Mouse (Mus musculus) CD4-positive, CD25-positive, alpha-beta regulatory T cell, adult 4 months (primary cell): ENCODE measurements around the gene Cdk6. TPM values are rescaled to one million over a fixed set of nuclear protein-coding genes. Genes with fewer than 3 reads are reported as not detected.
A peak's percentile ranks its signal among the peaks of the same experiment; 100 is the strongest.
"Not testable (repeated sequence)": the region's sequence is repeated elsewhere in the genome, so short reads cannot be mapped to it uniquely, and the experiment has no call there.

ENCODE experiments used
- ATAC-seq: one replicate; pipeline ENCODE4 v1.8.0; 2017
- polyA plus RNA-seq, 2 experiments: library from polyadenylated mRNA; unstranded; fragments of 100-300 nt; shearing (Covaris generic); gene quantifications; one replicate each; pipeline ENCODE4 v1.2.1; 2017

Cdk6 gene
- polyA plus RNA-seq, 2 experiments from 2014 or later, result 20.8 to 22.3 TPM

DNA sequence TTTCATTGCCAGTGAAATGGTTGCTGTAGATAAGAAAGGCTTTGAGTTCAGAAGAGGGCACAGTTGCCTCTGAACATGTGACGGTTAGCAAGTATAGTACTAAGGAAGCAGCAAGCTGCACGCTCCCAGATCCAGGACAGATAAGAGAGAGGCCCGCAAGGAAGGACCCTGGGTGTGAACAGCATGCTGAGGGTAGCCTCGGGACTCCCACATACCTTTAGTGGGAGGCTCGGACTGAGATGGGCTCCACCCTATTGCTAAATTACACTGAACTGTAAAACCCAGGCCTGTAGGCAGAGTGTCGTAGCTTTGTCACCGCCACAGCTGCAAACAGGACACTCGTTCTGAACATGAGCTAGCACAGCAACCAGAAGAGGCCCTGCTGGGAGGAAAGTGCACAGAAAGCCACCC lies 173.6 kb downstream of the Cdk6 start:
- ATAC-seq, result no peak

DNA sequence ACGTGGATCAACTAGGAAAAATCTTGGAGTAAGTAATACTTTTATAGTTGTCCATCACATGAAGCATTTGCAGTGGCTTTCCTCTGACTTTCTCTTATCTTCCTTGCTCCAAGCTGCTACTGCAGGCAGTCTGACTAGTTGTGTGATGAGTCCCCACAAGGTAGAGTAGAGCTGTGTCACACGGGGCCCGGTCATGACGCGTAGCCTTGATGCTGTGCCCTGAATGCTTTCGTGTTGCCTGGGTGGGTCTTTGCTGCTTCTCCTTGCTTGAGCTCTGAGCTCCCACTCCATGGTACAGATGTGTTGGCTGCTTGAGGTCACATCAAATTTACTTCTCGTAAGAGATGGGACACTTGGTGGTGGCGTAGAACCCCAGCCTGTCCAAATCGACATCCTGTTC lies 174.2 kb downstream of the Cdk6 start:
- ATAC-seq, result no peak

DNA sequence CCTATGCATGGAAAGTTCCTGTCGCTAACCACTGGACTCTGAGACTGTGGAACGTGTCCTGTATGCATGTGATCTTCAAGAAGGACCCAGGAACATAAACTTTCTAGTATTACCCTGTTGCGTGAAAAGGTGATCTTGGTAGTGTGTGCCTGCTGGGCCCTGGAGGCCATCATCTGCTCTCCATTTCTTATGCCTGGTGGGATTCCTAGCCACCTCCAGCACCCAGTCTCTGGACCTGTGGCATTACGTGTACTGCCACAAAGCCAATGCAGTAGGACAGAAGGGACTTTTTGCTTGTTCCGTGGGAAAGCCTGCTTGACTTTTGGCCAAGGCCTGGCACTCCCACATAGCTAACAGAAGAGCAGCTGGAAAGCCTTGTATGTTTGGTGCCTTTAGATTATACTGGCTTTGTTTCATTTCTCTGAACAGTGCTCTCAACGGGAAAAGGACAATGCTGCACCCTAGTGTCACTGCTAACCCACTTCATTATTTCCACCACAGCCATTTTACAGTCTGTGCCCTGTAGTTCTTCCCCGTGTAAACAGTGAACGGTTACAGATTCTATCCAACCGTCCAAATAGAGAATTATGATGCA lies 175.3 kb downstream of the Cdk6 start:
- peak; percentile 90 for ATAC-seq

DNA sequence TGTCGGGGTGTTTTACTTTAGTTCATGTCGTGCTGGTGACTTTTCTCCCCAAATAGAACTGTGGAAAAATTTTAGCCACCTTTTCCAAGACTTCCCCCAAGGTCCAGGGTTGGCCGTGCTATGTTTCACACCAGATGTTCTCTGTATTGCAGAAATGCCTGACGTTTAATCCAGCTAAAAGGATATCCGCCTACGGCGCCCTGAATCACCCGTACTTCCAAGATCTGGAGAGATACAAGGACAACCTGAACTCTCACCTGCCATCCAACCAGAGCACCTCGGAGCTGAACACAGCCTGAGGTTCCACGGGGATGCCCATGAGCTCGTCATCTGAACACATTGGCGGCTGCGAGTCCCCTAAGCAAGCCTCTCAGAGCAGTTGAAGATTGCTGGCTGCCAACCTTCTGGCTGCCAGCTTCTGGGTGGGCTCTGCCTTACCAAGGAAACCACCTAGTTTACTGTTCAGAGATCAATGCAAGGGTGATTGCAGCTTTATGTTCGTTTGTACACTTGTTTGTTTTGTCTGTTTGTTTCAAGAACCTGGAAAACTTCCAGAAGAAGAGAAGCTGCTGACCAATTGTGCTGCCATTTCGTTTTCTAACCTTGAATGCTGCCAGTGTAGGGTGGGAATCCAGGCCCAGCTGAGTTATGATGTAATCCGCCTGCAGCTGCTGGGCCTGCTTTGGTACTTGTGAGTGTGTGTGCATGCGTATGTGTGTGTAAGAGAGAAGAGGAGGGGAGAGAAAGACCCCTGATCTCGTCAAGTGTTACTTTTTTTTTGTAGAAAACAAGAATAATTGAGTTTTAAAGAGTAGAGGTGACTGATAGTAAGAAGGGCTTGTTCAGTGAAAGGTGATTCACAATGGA lies 179.4 kb downstream of the Cdk6 start:
- ATAC-seq, result no peak

DNA sequence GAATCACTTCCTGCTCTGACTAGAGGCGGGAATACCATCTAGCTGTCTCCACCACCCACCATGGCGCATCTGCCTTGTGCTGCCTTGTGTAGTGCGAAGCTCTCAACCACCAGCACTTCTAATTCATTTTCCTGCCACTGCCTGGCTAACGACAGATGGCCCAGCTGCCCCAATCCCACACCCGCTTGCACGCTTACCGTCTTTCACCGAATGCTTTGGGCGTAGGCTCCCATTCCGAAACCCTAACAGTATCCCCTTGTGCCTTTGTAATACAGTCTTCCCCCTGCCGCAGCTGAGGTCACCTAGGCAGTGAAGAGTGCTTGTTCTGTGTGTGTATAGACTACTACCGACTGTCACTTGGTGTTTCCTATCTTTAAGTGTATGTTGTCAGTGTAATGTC lies 180.5 kb downstream of the Cdk6 start:
- no peak for ATAC-seq

DNA sequence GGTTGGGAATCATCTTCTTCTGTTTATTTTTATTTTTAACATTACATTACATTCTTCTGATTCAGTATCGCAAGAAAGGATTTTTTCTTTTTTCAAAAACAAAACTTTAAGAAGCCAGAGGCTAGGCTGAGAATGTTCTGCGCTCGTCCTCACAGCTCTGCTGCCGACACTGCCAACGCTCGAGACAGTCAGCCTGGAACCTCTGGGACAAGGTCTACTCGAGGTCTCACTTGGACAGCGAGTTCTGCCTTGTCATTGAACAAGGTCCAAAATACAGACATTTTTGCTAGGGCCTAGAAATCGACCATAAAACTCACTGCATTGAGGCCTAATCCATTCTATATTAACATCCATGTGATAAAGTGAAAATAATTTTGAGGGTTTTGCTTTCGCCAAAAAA lies 181.5 kb downstream of the Cdk6 start:
- no peak for ATAC-seq

DNA sequence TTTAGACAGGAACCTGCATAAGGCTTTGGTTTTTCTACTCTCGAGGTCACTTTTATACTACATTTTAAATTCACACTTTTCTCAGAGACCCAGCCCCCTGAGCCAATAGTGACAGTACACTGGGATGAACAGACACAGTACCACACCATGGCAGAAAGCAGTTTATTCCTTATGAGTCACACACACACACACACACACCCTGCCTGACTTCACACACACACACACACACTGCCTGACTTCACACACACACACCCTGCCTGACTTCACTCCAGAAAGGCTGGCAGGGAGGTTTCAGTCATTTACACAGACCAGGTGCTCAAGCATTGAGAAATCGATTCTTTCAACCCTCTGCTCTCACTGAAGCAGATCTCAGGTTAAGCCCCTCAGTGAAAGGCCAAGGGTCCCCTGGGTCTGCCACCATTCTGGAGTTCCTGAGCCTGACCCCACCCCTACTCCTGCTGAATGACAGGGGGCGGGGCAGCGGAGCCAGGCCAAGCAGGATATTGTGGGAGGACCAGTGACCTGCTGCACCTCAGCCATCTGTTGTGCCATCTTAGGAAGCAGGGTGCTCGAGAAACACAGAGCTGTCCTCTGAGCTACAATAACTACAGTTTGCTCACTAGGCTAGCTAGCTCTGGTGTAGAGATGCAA lies 185.9 kb downstream of the Cdk6 start:
- no peak for ATAC-seq

DNA sequence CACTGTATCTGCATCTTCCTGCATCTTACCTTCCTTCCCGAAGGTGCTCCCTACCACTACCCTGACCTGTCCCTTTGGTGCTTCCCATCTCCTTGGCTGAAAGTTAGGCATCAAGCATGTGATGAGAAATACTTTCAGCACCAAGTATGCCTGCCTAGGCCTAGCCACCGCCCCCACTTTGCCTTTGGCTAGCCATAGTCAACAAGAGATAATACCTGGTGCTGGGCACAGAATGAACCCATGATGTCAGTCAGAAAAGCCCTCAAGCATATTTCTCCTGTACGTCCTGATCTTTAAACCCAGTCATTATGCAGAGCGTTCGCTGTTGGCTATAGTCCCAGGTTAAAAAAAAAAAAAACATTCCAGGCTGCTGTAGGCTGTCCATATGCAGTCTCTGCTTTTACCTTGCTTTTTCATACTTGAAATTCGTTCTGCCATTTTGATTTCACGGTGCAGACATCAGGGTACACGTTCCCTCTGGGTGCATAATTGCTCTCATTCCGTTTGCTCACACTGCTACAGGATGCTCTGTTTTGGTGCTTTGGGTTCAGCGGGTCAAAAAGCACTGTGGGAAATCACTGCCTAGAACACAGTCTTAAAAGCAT lies 188.4 kb downstream of the Cdk6 start:
- ATAC-seq, result no peak

- ATAC-seq, result not testable (repeated sequence)
Observed at GRCm38 (mm10) chr5:3532048-3532447, 190.8 kb downstream of the Cdk6 start.

GRCm38 (mm10) chr5:3536592-3537212 lies 195.4 kb downstream of the Cdk6 start:
- no peak for ATAC-seq

- ATAC-seq, result no peak
Observed at GRCm38 (mm10) chr5:3538505-3539472, 197.5 kb downstream of the Cdk6 start.

- ATAC-seq, result no peak
Observed at GRCm38 (mm10) chr5:3541871-3542270, 200.6 kb downstream of the Cdk6 start.

DNA sequence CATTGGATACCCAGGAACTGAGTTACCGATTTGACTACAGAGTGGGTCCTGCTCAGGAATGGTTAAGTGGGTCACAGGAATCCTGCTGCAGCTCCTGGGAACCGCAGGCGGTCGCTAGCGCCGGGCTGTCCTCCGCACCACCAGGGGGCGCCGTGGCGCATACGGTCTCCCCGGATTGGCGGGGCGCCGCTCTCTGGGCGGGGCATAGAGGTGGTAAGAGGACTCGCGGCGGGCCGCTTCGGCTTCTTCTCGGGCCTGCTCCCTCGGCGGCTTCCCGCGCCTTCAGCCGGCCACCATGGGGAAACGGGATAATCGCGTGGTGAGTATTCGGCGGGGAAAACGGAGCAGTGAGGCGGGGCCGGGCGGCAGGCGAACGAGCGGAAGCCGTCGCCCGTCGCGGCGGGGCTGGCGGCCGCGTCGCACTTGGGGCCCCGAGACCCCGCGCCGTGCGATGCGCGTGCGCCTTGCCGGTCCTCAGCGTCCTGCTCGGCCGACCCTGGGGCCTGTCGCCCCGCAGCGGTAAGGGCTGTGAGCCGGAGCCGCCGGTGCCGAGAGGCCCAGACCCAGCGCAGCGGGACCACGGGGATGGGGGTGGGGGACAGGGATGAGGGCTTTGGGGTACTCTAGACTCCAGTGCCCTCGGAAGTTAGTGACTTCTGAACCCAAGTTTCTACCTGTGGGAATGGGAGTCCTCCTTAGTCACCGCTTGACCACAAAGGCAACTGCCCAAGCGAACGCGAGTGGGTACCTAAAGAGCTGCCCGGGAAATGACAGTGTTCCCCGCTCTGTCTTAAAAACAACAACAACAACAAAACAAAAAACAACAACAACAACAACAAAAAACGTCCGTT lies 202.6 kb downstream of the Cdk6 start, which contains the start of gene Fam133b:
Gene Fam133b, plus strand, starts transcription at position 205 of the 851 bp plus-strand sequence.
- ATAC-seq, result peak; percentile 93

- ATAC-seq, result peak; percentile 3
Observed at GRCm38 (mm10) chr5:3544480-3544769, 203.1 kb downstream of the Cdk6 start.

- ATAC-seq, result no peak
Observed at GRCm38 (mm10) chr5:3546226-3546625, 204.9 kb downstream of the Cdk6 start.

DNA sequence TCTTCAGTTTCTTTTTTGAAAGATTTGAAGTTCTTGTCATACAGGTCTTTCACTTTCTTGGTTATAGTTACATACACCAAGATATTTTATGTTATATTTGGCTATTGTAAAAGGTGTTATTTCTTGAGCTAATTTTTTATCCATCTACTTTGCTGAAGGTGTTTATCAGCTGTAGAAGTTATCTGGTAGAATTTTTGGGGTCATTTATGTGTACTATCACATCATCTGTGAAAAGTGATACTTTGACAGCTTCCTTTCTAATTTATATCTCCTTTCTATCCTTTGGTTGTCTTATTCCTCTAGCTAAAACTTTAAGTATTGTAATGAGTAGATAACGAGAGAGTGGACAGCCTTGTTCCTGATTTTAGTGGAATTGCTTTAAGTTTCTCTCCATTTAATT lies 210.2 kb downstream of the Cdk6 start:
- ATAC-seq, result no peak

- ATAC-seq, result no peak
Observed at GRCm38 (mm10) chr5:3554198-3554597, 212.9 kb downstream of the Cdk6 start.

GRCm38 (mm10) chr5:3571266-3571665 lies 230.0 kb downstream of the Cdk6 start, which contains the start of gene 1700109H08Rik:
TSS of gene 1700109H08Rik (plus strand) at chr5:3571566.
- no peak for ATAC-seq

GRCm38 (mm10) chr5:3574825-3575224 lies 233.5 kb downstream of the Cdk6 start:
- no peak for ATAC-seq

GRCm38 (mm10) chr5:3577939-3578338 lies 236.7 kb downstream of the Cdk6 start:
- no peak for ATAC-seq

DNA sequence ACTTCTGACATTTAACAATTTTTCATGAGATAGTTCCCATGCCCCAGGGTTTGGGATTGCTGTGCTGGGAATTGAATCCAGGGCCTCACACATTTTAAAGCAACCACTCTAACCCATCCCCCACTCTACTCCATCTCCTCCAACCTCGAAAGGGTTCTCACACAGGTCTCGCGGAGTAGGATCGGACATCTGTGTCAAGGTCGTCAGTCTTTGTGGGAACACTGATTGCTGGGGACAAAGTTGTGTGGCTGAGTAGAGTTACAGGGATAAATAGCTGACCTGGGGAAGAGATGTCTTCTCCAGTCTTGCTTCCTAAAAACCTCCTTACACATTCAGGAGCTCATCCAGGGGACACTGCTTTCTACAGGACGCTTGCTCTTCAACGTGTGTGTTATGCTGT lies 237.8 kb downstream of the Cdk6 start:
- ATAC-seq, result no peak
